Mouse (Mus musculus) olfactory bulb, adult 2 months (tissue): Measurements from ENCODE around the gene Mthfd2l.

ENCODE experiments used
- CTCF ChIP-seq: fragments of 200-500 bp; IDR thresholded peaks from 2 replicates; pipeline ENCODE4 v1.5.1; 2012; ENCODE audit warnings: low read depth, mild to moderate bottlenecking, low read length, moderate library complexity; ENCODE audit not compliant: insufficient read depth
- POLR2A ChIP-seq: fragments of 200-500 bp; IDR thresholded peaks from 2 replicates; pipeline ENCODE4 v1.6.1; 2012; ENCODE audit warnings: mild to moderate bottlenecking, low read depth, low read length, moderate library complexity; ENCODE audit not compliant: insufficient read depth

DNA sequence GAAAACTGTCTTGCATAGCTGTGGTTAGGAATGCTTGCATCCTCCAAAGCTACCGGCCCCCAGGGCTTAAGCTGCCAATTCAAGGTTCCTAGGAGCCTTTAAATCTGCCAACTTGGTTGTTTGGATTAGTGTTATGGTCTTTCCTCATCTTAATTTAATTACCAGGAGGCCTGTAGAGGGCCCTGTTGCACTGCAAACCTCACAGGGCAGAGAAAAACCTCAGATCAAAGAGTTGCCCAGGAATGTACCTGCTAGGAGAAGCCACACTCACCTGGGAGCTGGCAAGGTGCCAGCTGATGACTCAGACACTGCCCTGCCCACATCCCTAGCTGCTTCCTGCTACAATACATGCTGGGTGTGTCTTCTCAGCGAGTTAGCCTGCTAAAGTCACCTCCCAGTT, 107.6 kb downstream of the Mthfd2l start:
- TF ChIP-seq CTCF, result no peak
- TF ChIP-seq POLR2A, result no peak
